ENCODE assay signal across 8 mouse cellular contexts in the genomic region with DNA sequence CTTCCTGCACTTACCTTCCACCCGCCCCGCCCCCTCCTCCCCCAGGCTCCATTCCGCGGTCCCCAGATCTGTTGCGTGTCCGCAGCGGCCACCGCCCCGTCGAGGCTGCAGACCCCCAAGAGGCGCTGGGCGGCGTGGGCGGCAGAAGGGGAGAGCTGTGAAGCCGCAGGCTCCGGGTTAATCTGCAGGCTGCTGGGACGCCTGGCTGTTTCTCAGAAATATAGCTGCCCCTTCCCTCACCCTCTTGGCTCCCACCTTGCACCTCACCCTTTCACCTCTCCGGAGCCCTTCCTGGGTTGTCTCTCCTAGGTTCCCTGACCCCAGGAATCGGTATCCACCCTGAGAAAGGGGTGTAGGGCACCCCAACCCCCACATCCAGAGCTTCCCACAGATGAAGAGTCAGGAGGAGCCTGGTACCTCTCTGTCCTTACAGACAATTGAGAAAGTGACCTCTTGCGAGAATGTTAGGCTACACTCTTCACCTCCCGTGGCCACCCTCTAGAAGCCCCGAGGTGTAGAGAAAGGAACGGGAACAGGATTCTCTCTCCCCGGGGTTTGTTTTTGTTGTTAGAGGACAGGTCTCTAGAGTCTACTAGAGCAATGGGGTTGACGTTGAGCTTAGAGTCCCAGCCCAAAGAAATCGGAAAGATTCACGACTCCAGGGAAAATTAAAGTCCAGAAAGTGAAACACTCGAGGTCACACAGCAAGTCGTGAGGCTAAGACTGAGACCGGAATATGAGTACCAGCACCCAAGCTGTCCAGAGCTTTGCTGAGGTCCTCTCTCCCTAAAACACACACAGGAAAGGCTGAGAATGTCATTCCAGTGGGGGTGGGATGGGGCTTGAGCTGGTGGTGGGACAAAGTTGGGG. TPM values are rescaled to one million over a fixed set of nuclear protein-coding genes. Genes with fewer than 3 reads are reported as not detected.
DNase-seq lines count a peak whose midpoint lies in the region; ATAC-seq lines count a peak whose summit lies in the region.

No protein-coding gene starts in this region.

- peak overlapping the region; percentile 64 for H3K4me3 ChIP-seq in kidney, embryonic 16.5 days (ENCODE audit: low read length)
- H3K4me3 ChIP-seq in embryonic facial prominence, embryonic 11.5 days (ENCODE audit: low read depth, low read length), result peak overlapping the region; percentile 46
- peak overlapping the region; percentile 52 for H3K4me3 ChIP-seq in neural tube, embryonic 11.5 days (ENCODE audit: low read depth, low read length)

- no peaks in the 10 kb centered on the region for H3K9me3 ChIP-seq in kidney, embryonic 16.5 days (ENCODE audit: low read length)
- no peaks in the 10 kb centered on the region for H3K9me3 ChIP-seq in embryonic facial prominence, embryonic 11.5 days (replicated peaks; ENCODE audit: control insufficient read depth, low read length)
- no peaks in the 10 kb centered on the region for H3K9me3 ChIP-seq in neural tube, embryonic 11.5 days (ENCODE audit: control insufficient read depth, low read length)

- H3K9ac ChIP-seq in kidney, embryonic 16.5 days (replicated peaks; ENCODE audit: low read length), result peak overlapping the region; percentile 76
- peak overlapping the region; percentile 57 for H3K9ac ChIP-seq in embryonic facial prominence, embryonic 11.5 days (replicated peaks; ENCODE audit: low read length)
- H3K9ac ChIP-seq in neural tube, embryonic 11.5 days (ENCODE audit: low read length), result peak overlapping the region; percentile 54

- peak overlapping the region; percentile 92 for H3K4me2 ChIP-seq in kidney, embryonic 16.5 days (replicated peaks; ENCODE audit: low read depth, low read length)
- H3K4me2 ChIP-seq in embryonic facial prominence, embryonic 11.5 days (ENCODE audit: low read depth, low read length), result peak overlapping the region; percentile 78
- peak overlapping the region; percentile 78 for H3K4me2 ChIP-seq in neural tube, embryonic 11.5 days (ENCODE audit: low read depth)

- 0 out of 2 replicates have a peak overlapping the region, but pooled peaks have one; percentile 19 for H3K27ac ChIP-seq in kidney, embryonic 16.5 days (ENCODE audit: low read length)
- H3K27ac ChIP-seq in embryonic facial prominence, embryonic 11.5 days (replicated peaks; ENCODE audit: low read depth, low read length), result no peak overlapping the region
- no peak overlapping the region for H3K27ac ChIP-seq in neural tube, embryonic 11.5 days (ENCODE audit: low read depth, low read length)

- no peak for ATAC-seq in kidney, embryonic 16.5 days (ENCODE audit: low FRiP score, low TSS enrichment)
- ATAC-seq in embryonic facial prominence, embryonic 11.5 days (replicated peaks; ENCODE audit: insufficient number of reproducible peaks, low FRiP score, low TSS enrichment, low read depth), result peak; percentile 10; the same call in 1 of the 2 replicates
- peak; percentile 6 for ATAC-seq in inflammation-experienced regulatory T-cells, adult 6 months
- peak; percentile 27; the same call in 1 of the 2 replicates for ATAC-seq in neural tube, embryonic 11.5 days (ENCODE audit: insufficient read depth, low FRiP score, low TSS enrichment)

- H3K27me3 ChIP-seq in kidney, embryonic 16.5 days (ENCODE audit: insufficient read depth, low read length), result peaks cover 22% of the 10 kb centered on the region
- H3K27me3 ChIP-seq in embryonic facial prominence, embryonic 11.5 days (ENCODE audit: control insufficient read depth, insufficient read depth, low read length), result peaks cover 17% of the 10 kb centered on the region
- peaks cover 19% of the 10 kb centered on the region for H3K27me3 ChIP-seq in neural tube, embryonic 11.5 days (ENCODE audit: control insufficient read depth, insufficient read depth, low read length)

- WGBS in kidney, embryonic 16.5 days, result 1% methylated on average over 26 of the region's 30 CpGs
- WGBS in embryonic facial prominence, embryonic 11.5 days, result 3% methylated on average over 25 of the region's 30 CpGs
- 4% methylated on average over 27 of the region's 30 CpGs for WGBS in neural tube, embryonic 11.5 days

- DNase-seq in kidney, postnatal 4 days, result no peak
- DNase-seq in embryonic facial prominence, embryonic 11.5 days (ENCODE audit: low spot score), result no peak
- DNase-seq in neural tube, embryonic 11.5 days (ENCODE audit: low spot score), result peak; percentile 48
- DNase-seq in adipocyte (ENCODE audit: low spot score), result no peak
- no peak for DNase-seq in gastrocnemius, postnatal 10 days
- DNase-seq in T-cell, adult 2 months (ENCODE audit: low spot score), result no peak

- peaks cover 9% of the 10 kb centered on the region for H3K4me1 ChIP-seq in kidney, embryonic 16.5 days (ENCODE audit: insufficient read depth, low read length)
- no peaks in the 10 kb centered on the region for H3K4me1 ChIP-seq in embryonic facial prominence, embryonic 11.5 days (ENCODE audit: control insufficient read depth, insufficient read depth, low read length)
- no peaks in the 10 kb centered on the region for H3K4me1 ChIP-seq in neural tube, embryonic 11.5 days (ENCODE audit: control insufficient read depth, insufficient read depth, low read length)

- peaks cover 13% of the 10 kb centered on the region for H3K36me3 ChIP-seq in kidney, embryonic 16.5 days (ENCODE audit: insufficient read depth, low read length)
- H3K36me3 ChIP-seq in embryonic facial prominence, embryonic 11.5 days (replicated peaks; ENCODE audit: control insufficient read depth, insufficient read depth, low read depth, low read length), result no peaks in the 10 kb centered on the region
- H3K36me3 ChIP-seq in neural tube, embryonic 11.5 days (ENCODE audit: control insufficient read depth, insufficient read depth, low read length), result no peaks in the 10 kb centered on the region

RNA-seq across cellular contexts. Expression of a gene that starts 12.2 kb away (rescaled TPM):
- polyA plus RNA-seq in kidney, embryonic 16.5 days (2015; fragmentation: Nextera tagmentation; extraction: Ambion mirVana), result 86.2 and 87.7 TPM in 2 replicates
- 8.1 and 8.5 TPM in 2 replicates for polyA plus RNA-seq in embryonic facial prominence, embryonic 11.5 days (2014; fragmentation: Nextera tagmentation; extraction: Ambion mirVana)
- 1 to 10 TPM; 1.2 to 3.1 (median 2.1) TPM for polyA plus RNA-seq in inflammation-experienced regulatory T-cells, adult 6 months (2017; shearing (Covaris generic))
- polyA plus RNA-seq in neural tube, embryonic 11.5 days (2014; fragmentation: Nextera tagmentation; extraction: Ambion mirVana), result 1.4 and 1.9 TPM in 2 replicates
- under 1 TPM; 0.09 to 0.18 TPM for total RNA-seq in gastrocnemius, postnatal 10 days (2021)

RNA-seq across cellular contexts. Expression of a gene that starts 19.6 kb away (rescaled TPM):
- polyA plus RNA-seq in kidney, embryonic 16.5 days (2015; fragmentation: Nextera tagmentation; extraction: Ambion mirVana), result 108 and 113 TPM in 2 replicates
- polyA plus RNA-seq in embryonic facial prominence, embryonic 11.5 days (2014; fragmentation: Nextera tagmentation; extraction: Ambion mirVana), result 89.3 and 95.6 TPM in 2 replicates
- polyA plus RNA-seq in inflammation-experienced regulatory T-cells, adult 6 months (2017; shearing (Covaris generic)), result 100 to 1,000 TPM; 148 to 198 (median 167) TPM
- 133 and 151 TPM in 2 replicates for polyA plus RNA-seq in neural tube, embryonic 11.5 days (2014; fragmentation: Nextera tagmentation; extraction: Ambion mirVana)
- total RNA-seq in gastrocnemius, postnatal 10 days (2021), result 10 to 100 TPM; 28.0 to 31.6 TPM

RNA-seq across cellular contexts. Expression of a gene that starts 46.1 kb away (rescaled TPM):
- 54.9 and 57.7 TPM in 2 replicates for polyA plus RNA-seq in kidney, embryonic 16.5 days (2015; fragmentation: Nextera tagmentation; extraction: Ambion mirVana)
- 26.5 and 30.8 TPM in 2 replicates for polyA plus RNA-seq in embryonic facial prominence, embryonic 11.5 days (2014; fragmentation: Nextera tagmentation; extraction: Ambion mirVana)
- polyA plus RNA-seq in inflammation-experienced regulatory T-cells, adult 6 months (2017; shearing (Covaris generic)), result under 1 TPM in 2 of 3 experiments, not detected in 1; 0.13 to 0.68 TPM
- polyA plus RNA-seq in neural tube, embryonic 11.5 days (2014; fragmentation: Nextera tagmentation; extraction: Ambion mirVana), result 22.3 and 24.5 TPM in 2 replicates
- 1 to 10 TPM; 7.2 to 8.7 TPM for total RNA-seq in gastrocnemius, postnatal 10 days (2021)

RNA-seq across cellular contexts. Expression of a gene that starts 58.1 kb away (rescaled TPM):
- polyA plus RNA-seq in kidney, embryonic 16.5 days (2015; fragmentation: Nextera tagmentation; extraction: Ambion mirVana), result 17.6 and 22.3 TPM in 2 replicates
- polyA plus RNA-seq in embryonic facial prominence, embryonic 11.5 days (2014; fragmentation: Nextera tagmentation; extraction: Ambion mirVana), result 6.0 and 6.5 TPM in 2 replicates
- 1 to 10 TPM; 7.0 to 8.2 (median 7.2) TPM for polyA plus RNA-seq in inflammation-experienced regulatory T-cells, adult 6 months (2017; shearing (Covaris generic))
- 6.7 and 7.2 TPM in 2 replicates for polyA plus RNA-seq in neural tube, embryonic 11.5 days (2014; fragmentation: Nextera tagmentation; extraction: Ambion mirVana)
- 1 to 10 TPM; 3.2 to 3.5 TPM for total RNA-seq in gastrocnemius, postnatal 10 days (2021)

Comparison
In these comparisons a context has a peak if more than half of its experiments do, and no peak if none do; other contexts are left out.
1. RNA of a gene that starts 46.1 kb away (polyA plus RNA-seq): 54.9 to 57.7 TPM in kidney, embryonic 16.5 days, 26.5 to 30.8 TPM in embryonic facial prominence, embryonic 11.5 days and 22.3 to 24.5 TPM in neural tube, embryonic 11.5 days; 0.13 to 0.68 TPM in inflammation-experienced regulatory T-cells, adult 6 months; every median in the first group is over 10 times any median in the second.
2. Peak in every context shown above with its lines, with median percentiles within 50 percentile points of each other: H3K4me2 ChIP-seq, H3K4me3 ChIP-seq and H3K9ac ChIP-seq.